Mouse (Mus musculus) spleen, embryonic (tissue): Measurements from ENCODE around the gene Catsper4.

Experiments
- CTCF ChIA-PET: fragments of 350-600 bp; sonication (Branson Sonifier 250); formaldehyde crosslinking; loops from one replicate; lab custom pipeline; 2022; lab: Charles Lee

Gene Catsper4

DNA sequence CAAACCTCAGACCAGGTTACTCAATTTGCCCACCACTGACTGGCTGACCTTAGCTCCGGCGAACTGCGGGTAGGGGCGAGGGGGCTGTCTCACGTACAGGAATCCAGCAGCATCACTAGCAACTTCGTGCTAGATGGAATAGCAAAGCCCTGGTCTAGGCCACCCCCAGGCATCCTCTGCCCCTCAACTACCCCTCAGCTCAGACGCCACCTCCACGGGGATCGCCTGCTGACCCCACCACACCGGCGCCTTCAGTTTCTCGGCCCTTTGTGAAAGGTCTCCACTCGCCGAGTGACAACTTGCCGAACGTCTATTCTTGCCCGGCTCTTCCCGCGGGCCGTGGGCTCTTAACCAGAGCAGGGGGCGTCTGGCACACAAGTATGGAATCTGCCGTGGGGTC is 40.9 kb downstream of the Catsper4 start:
- CTCF ChIA-PET, result no interaction called here

DNA sequence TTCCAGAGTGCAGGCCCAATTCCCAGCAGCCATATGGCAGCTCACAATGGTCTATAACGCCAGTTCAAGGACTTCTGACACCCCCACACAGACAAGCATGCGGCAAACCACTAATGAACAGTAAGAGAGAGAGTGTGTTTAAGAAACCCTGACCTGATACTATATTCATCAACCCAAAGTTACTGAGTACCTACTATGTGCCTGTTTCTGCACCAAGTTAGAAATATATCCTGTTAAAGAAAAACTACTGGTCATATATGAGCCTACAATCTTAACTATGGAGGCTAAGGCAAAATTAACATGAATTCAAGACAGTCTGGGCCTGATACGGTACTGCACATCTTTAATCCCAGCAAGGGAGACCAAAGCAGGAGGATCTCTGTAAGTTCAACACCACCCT is 41.6 kb downstream of the Catsper4 start:
- CTCF ChIA-PET, result interaction anchor here (0.8 kb wide), 1 partner anchor 71 kb away, joined by 6 read pairs; no protein-coding TSS in a partner anchor

GRCm38 (mm10) chr4:134183711-134184110 is 43.5 kb downstream of the Catsper4 start:
- CTCF ChIA-PET, result interaction anchor here (0.5 kb wide), 1 partner anchor 244 kb away, joined by 6 read pairs; no protein-coding TSS in a partner anchor

DNA sequence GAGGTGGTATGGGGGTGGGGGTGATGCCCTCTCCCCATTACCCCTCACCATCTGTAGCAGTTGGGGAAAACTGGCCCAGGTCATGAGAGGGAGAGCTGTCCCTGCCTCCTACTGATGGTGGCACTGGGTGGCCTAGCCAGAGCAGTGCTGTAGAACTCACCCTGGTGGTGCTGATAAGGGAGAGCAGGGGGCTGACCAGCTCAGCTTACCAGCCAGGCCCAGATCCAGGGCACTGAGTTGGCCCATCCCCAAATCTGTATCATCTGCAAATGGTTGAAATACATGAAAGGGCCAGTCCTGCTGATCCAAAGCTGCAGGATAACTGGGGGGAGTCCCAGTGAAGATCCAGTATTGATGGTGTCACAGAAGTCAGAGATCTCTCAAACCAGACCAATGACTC is 45.4 kb downstream of the Catsper4 start:
- CTCF ChIA-PET, result no interaction called here

- CTCF ChIA-PET, result no interaction called here
These were observed 46.1 kb downstream of the Catsper4 start for GRCm38 (mm10) chr4:134181112-134181511.

DNA sequence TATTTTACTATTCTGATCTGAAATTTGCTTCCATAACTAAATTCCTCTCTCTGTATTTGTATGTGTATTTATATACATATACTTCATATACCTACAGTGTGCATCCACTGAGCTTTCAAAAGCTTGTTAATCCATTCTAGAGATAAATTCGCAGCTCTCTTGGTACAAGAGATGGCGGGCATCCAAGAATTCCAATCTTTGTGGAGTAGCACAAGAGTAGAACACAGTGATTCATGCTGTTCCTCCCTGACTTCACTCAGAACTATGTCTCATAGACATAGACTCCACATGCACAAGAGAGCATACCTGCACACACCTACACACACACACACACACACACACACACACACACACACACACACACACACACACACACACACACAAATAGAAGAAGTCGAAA is 54.8 kb downstream of the Catsper4 start:
- CTCF ChIA-PET, result no interaction called here

DNA sequence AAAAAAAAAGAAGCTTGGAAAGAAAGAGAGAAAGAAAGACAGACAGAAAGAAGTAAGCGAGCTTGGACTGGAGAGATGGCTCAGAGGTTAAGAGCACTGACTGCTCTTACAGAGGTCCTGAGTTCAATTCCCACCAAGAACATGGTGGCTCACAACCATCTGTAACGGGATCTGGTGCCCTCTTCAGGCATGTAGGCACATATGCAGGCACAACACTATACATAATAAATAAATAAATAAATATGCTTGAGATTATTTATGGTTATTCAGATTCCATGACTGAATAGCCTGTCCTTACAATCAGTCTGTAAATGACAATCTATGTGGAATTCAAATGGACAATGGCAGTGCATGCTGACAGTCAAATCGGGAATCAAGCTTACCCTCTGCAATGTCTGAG is 60.3 kb downstream of the Catsper4 start:
- CTCF ChIA-PET, result no interaction called here

DNA sequence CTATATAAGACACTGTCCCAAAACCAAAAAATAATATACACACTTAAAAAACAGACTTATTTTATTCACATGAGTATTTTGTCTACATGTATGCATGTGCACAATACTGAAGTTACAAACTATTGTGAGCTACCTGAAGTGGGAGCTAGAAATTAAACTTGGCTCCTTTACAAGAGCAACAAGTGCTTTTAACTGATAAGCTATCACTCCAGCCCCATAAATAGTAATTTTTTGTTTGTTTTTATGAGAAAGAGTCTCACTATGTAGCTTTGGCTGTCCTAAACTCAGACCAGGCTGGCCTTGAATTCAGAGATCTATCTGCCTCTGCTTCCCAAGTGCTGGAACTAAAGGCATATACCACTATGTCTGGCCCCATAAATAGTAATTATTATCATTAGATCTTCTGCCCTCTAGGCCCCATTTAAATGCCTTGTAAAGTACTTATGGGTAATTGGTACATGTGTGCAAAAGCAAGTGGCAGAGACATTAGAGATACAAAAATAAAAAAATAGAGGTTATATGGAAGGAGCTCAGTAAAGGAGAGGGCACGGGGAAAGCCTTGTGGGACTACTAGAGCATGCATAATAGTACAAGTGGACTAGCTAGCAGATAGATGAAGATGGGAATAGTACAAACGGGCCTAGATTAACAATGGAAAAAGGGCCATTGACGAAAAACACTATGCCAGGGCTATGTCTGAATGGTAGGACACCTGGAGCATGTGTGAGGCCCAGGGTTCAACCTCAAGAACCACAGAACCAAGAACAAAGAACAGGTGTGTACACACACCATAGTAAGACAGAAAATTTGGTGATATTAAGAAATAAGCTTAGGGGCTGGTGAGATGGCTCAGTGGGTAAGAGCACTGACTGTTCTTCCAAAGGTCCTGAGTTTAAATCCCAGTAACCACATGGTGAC is 61.4 kb downstream of the Catsper4 start:
- CTCF ChIA-PET, result no interaction called here

GRCm38 (mm10) chr4:134165024-134165423 is 62.2 kb downstream of the Catsper4 start:
- CTCF ChIA-PET, result no interaction called here

DNA sequence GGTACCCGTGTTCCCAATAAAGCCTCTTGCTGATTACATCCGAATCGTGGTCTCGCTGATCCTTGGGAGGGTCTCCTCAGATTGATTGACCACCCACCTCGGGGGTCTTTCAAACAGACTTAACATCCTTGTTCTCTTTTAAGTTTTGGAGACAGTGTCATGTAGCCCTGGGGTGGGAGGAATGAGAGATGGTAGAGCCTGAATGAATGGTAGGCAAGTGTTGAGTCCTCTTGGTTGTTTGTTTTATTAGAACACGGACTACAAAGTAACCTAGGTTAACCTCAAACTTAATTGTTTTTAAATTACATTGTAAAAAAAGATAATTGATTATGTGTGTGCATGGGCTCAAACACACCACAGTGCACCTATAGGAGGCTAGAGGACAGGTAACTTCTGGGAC is 62.6 kb downstream of the Catsper4 start:
- CTCF ChIA-PET, result no interaction called here
